ENCODE assay signal across 9 mouse cellular contexts in the genomic region with DNA sequence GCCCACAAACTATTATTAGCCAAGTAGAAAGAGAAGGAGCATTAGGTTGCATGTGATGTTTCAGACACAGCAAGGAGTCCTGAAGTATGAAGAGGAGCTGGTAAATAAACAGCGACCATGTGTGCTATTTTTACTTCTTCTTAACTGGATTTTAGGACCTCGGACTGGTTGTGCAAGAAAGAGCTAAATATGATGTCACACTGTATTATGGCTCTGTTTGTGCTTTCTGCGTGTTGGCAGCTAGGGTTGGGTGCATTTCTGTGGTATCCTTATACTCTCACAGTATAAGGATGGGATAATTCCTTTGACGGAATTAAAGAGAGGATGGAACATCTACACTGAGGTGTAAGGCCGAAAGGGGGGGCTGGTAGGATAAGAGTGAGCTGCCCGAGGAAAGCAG. TPM values are rescaled to one million over a fixed set of nuclear protein-coding genes. Genes with fewer than 3 reads are reported as not detected.
DNase-seq lines count a peak whose midpoint lies in the region; ATAC-seq and TF ChIP-seq lines count a peak whose summit lies in the region.
"Had no signal": no experiment of that assay in that cellular context is flagged by ENCODE, and none has a peak within 500 bp of the region (broad histone marks: within the 10 kb centered on the region; RNA-seq: fewer than 3 reads in every experiment).

No protein-coding gene starts in this region.

- TF ChIP-seq EP300 in heart, adult 2 months (IDR thresholded peaks at IDR 0.05; ENCODE audit: insufficient read depth, low read depth, low read length) = no peak

- H3K4me3 ChIP-seq in heart, adult 2 months = peak overlapping the region; percentile 4; the same call in 1 of the 2 replicates
- peak overlapping the region; percentile 97 for H3K4me3 ChIP-seq in E14TG2a.4 (replicated peaks; ENCODE audit: low read length)
- H3K4me3 ChIP-seq in hindbrain, embryonic 13.5 days = no peak overlapping the region
- H3K4me3 ChIP-seq in macrophage (ENCODE audit: inconsistent target) = peak overlapping the region; percentile 13; the same call in 1 of the 2 replicates

- WGBS in heart, adult 2 months = 52% methylated on average over 6 of the region's 6 CpGs
- WGBS in hindbrain, embryonic 13.5 days = 88% methylated on average over 6 of the region's 6 CpGs
- 45% methylated on average over 6 of the region's 6 CpGs for WGBS in macrophage (ENCODE audit: missing documents)

- no peak for TF ChIP-seq POLR2A in heart, adult 2 months (IDR thresholded peaks at IDR 0.05; ENCODE audit: insufficient read depth, low read depth, low read length)

- no peak overlapping the region for H3K9ac ChIP-seq in heart, adult 2 months (ENCODE audit: low read depth, low read length)
- H3K9ac ChIP-seq in hindbrain, embryonic 13.5 days = peak overlapping the region; percentile 53

- peak overlapping the region; percentile 74 for H3K4me2 ChIP-seq in hindbrain, embryonic 13.5 days

- no peak for ATAC-seq in hindbrain, embryonic 13.5 days (ENCODE audit: low FRiP score)
- no peak for ATAC-seq in erythroid progenitor cell, adult 5-6 weeks (replicated peaks; ENCODE audit: low FRiP score, poor library complexity, severe bottlenecking)

- 0 out of 2 replicates have a peak, but pooled peaks cover 2% of the 10 kb centered on the region for H3K79me2 ChIP-seq in heart, adult 2 months (replicated peaks; ENCODE audit: control insufficient read depth, insufficient read depth, low read length)
- peaks cover 56% of the 10 kb centered on the region for H3K79me2 ChIP-seq in macrophage (ENCODE audit: inconsistent target)

- H3K27ac ChIP-seq in heart, adult 2 months = no peak overlapping the region
- H3K27ac ChIP-seq in hindbrain, embryonic 13.5 days = no peak overlapping the region
- peak overlapping the region; percentile 38; the same call in 1 of the 2 replicates for H3K27ac ChIP-seq in macrophage

- H3K36me3 ChIP-seq in heart, adult 2 months (ENCODE audit: control insufficient read depth, insufficient read depth, low read length) = peaks cover 11% of the 10 kb centered on the region
- H3K36me3 ChIP-seq in E14TG2a.4 (ENCODE audit: insufficient read depth, low read length) (peaks cover 71% of the 10 kb centered on the region), macrophage (ENCODE audit: inconsistent target) (peaks cover 46% of the 10 kb centered on the region)
- H3K36me3 ChIP-seq in hindbrain, embryonic 13.5 days = peaks cover 61% of the 10 kb centered on the region

- H3K27me3 ChIP-seq in heart, adult 2 months (ENCODE audit: control insufficient read depth, insufficient read depth, low read length) = no peaks in the 10 kb centered on the region
- no peaks in the 10 kb centered on the region for H3K27me3 ChIP-seq in E14TG2a.4 (ENCODE audit: insufficient read depth, low read length)
- no peaks in the 10 kb centered on the region for H3K27me3 ChIP-seq in hindbrain, embryonic 13.5 days

- intact Hi-C loops in heart, adult 2 months (cut with DNase I) = no loop called here

- H3K4me1 ChIP-seq in heart, adult 2 months (ENCODE audit: control insufficient read depth, insufficient read depth, low read length) = peaks cover 6% of the 10 kb centered on the region
- peaks cover 49% of the 10 kb centered on the region for H3K4me1 ChIP-seq in E14TG2a.4 (replicated peaks; ENCODE audit: low read depth, low read length)
- peaks cover 41% of the 10 kb centered on the region for H3K4me1 ChIP-seq in hindbrain, embryonic 13.5 days (replicated peaks)

- TF ChIP-seq CTCF in heart, adult 2 months (IDR thresholded peaks at IDR 0.05) = no peak
- no peak for TF ChIP-seq CTCF in E14TG2a.4 (conservative IDR thresholded peaks at IDR 0.05; ENCODE audit: low read length)

- no peak for DNase-seq in heart, adult 2 months
- DNase-seq in heart, adult 9 months (ENCODE audit: low spot score in 2 of 2) = no peak
- DNase-seq in natural killer cell, adult 2 months (ENCODE audit: low spot score in 2 of 2) = no peak
- no peak for DNase-seq in left cerebral cortex, adult 9 months (ENCODE audit: low spot score in 2 of 2)
- DNase-seq: layer of hippocampus, postnatal 36 days had no signal

- no peaks in the 10 kb centered on the region for H3K9me3 ChIP-seq in E14TG2a.4 (ENCODE audit: low read length)
- no peaks in the 10 kb centered on the region for H3K9me3 ChIP-seq in hindbrain, embryonic 13.5 days

RNA-seq across cellular contexts. Expression of a gene that starts 3.6 kb away (rescaled TPM):
- total RNA-seq in heart, adult 2 months (2021) = 10 to 100 TPM; 29.0 to 32.1 TPM
- 13.1 and 15.6 TPM in 2 replicates for polyA plus RNA-seq in heart, adult 2 months (2012; rRNA removed)
- polyA plus RNA-seq in hindbrain, embryonic 13.5 days (2015; fragmentation: Nextera tagmentation; extraction: Ambion mirVana) = 133 and 137 TPM in 2 replicates
- 100 to 1,000 TPM in 24 of 26 experiments, 10 to 100 TPM in 2; 88.3 to 226 (median 144) TPM for total RNA-seq in macrophage (2018; cell fraction: chromatin; rRNA removed)
- total RNA-seq in macrophage (2018; cell fraction: cytosol; rRNA removed) = 10 to 100 TPM; 44.2 to 69.6 (median 59.4) TPM
- total RNA-seq in macrophage (2018; cell fraction: nucleus; rRNA removed) = 100 to 1,000 TPM in 7 of 26 experiments, 10 to 100 TPM in 19; 59.1 to 117 (median 82.6) TPM
- 63.1 to 68.2 TPM (median 63.7 TPM) in 3 replicates for polyA plus RNA-seq in macrophage (2018)
- total RNA-seq in erythroid progenitor cell, adult 5-6 weeks (2015; ENCODE audit: low replicate concordance) = 59.9 and 70.3 TPM in 2 replicates
- 84.2 and 125 TPM in 2 replicates for total RNA-seq in erythroid progenitor cell, adult 5-6 weeks (2017; ENCODE audit: low replicate concordance)

RNA-seq across cellular contexts. Expression of a gene that starts 8.4 kb away (rescaled TPM):
- 1 to 10 TPM; 8.5 to 9.4 TPM for total RNA-seq in heart, adult 2 months (2021)
- polyA plus RNA-seq in heart, adult 2 months (2012; rRNA removed) = 7.2 and 10.6 TPM in 2 replicates
- 29.4 and 31.1 TPM in 2 replicates for polyA plus RNA-seq in hindbrain, embryonic 13.5 days (2015; fragmentation: Nextera tagmentation; extraction: Ambion mirVana)
- total RNA-seq in macrophage (2018; cell fraction: chromatin; rRNA removed) = 10 to 100 TPM in 25 of 26 experiments, 1 to 10 TPM in 1; 8.5 to 41.5 (median 30.1) TPM
- 10 to 100 TPM in 17 of 26 experiments, 1 to 10 TPM in 9; 4.9 to 15.3 (median 11.1) TPM for total RNA-seq in macrophage (2018; cell fraction: cytosol; rRNA removed)
- total RNA-seq in macrophage (2018; cell fraction: nucleus; rRNA removed) = 10 to 100 TPM; 10.2 to 38.9 (median 21.4) TPM
- 11.5 to 14.4 TPM (median 13.4 TPM) in 3 replicates for polyA plus RNA-seq in macrophage (2018)
- 0.84 and 3.2 TPM in 2 replicates for total RNA-seq in erythroid progenitor cell, adult 5-6 weeks (2015; ENCODE audit: low replicate concordance)
- 3.7 and 4.4 TPM in 2 replicates for total RNA-seq in erythroid progenitor cell, adult 5-6 weeks (2017; ENCODE audit: low replicate concordance)

RNA-seq across cellular contexts. Expression of a gene that starts 15.9 kb away (rescaled TPM):
- 1 to 10 TPM; 7.0 to 9.7 TPM for total RNA-seq in heart, adult 2 months (2021)
- polyA plus RNA-seq in heart, adult 2 months (2012; rRNA removed) = 17.6 and 18.4 TPM in 2 replicates
- 9.4 and 11.3 TPM in 2 replicates for polyA plus RNA-seq in hindbrain, embryonic 13.5 days (2015; fragmentation: Nextera tagmentation; extraction: Ambion mirVana)
- total RNA-seq in macrophage (2018; cell fraction: chromatin; rRNA removed) = 100 to 1,000 TPM in 9 of 26 experiments, 10 to 100 TPM in 17; 50.6 to 172 (median 87.4) TPM
- 10 to 100 TPM; 10.0 to 28.9 (median 19.9) TPM for total RNA-seq in macrophage (2018; cell fraction: cytosol; rRNA removed)
- 10 to 100 TPM; 26.1 to 93.8 (median 46.9) TPM for total RNA-seq in macrophage (2018; cell fraction: nucleus; rRNA removed)
- polyA plus RNA-seq in macrophage (2018) = 17.0 to 32.0 TPM (median 23.3 TPM) in 3 replicates
- total RNA-seq in erythroid progenitor cell, adult 5-6 weeks (2015; ENCODE audit: low replicate concordance) = 6.5 and 9.6 TPM in 2 replicates
- total RNA-seq in erythroid progenitor cell, adult 5-6 weeks (2017; ENCODE audit: low replicate concordance) = 7.1 and 14.0 TPM in 2 replicates

RNA-seq across cellular contexts. Expression of a gene that starts 16.1 kb away (rescaled TPM):
- 10 to 100 TPM; 21.8 to 23.1 TPM for total RNA-seq in heart, adult 2 months (2021)
- 24.9 and 30.7 TPM in 2 replicates for polyA plus RNA-seq in heart, adult 2 months (2012; rRNA removed)
- polyA plus RNA-seq in hindbrain, embryonic 13.5 days (2015; fragmentation: Nextera tagmentation; extraction: Ambion mirVana) = 1.6 and 1.8 TPM in 2 replicates
- total RNA-seq in macrophage (2018; cell fraction: chromatin; rRNA removed) = 1 to 10 TPM in 13 of 26 experiments, under 1 TPM in 12, not detected in 1; 0.54 to 3.8 (median 1.0) TPM
- total RNA-seq in macrophage (2018; cell fraction: cytosol; rRNA removed) = 1 to 10 TPM; 1.0 to 2.9 (median 1.9) TPM
- total RNA-seq in macrophage (2018; cell fraction: nucleus; rRNA removed) = 1 to 10 TPM in 23 of 26 experiments, under 1 TPM in 3; 0.69 to 4.4 (median 2.1) TPM
- polyA plus RNA-seq in macrophage (2018) = 1.3 to 2.3 TPM (median 1.9 TPM) in 3 replicates
- total RNA-seq in erythroid progenitor cell, adult 5-6 weeks (2015; ENCODE audit: low replicate concordance) = not detected in 2 replicates
- total RNA-seq in erythroid progenitor cell, adult 5-6 weeks (2017; ENCODE audit: low replicate concordance) = not detected in 2 replicates

RNA-seq across cellular contexts. Expression of a gene that starts 21.6 kb away (rescaled TPM):
- 100 to 1,000 TPM; 224 to 260 TPM for total RNA-seq in heart, adult 2 months (2021)
- polyA plus RNA-seq in heart, adult 2 months (2012; rRNA removed) = 191 and 291 TPM in 2 replicates
- 344 and 348 TPM in 2 replicates for polyA plus RNA-seq in hindbrain, embryonic 13.5 days (2015; fragmentation: Nextera tagmentation; extraction: Ambion mirVana)
- 100 to 1,000 TPM in 21 of 26 experiments, 10 to 100 TPM in 5; 53.9 to 227 (median 126) TPM for total RNA-seq in macrophage (2018; cell fraction: chromatin; rRNA removed)
- total RNA-seq in macrophage (2018; cell fraction: cytosol; rRNA removed) = 100 to 1,000 TPM; 190 to 422 (median 272) TPM
- 100 to 1,000 TPM in 21 of 26 experiments, 10 to 100 TPM in 5; 78.8 to 331 (median 129) TPM for total RNA-seq in macrophage (2018; cell fraction: nucleus; rRNA removed)
- 224 to 506 TPM (median 366 TPM) in 3 replicates for polyA plus RNA-seq in macrophage (2018)
- 198 and 228 TPM in 2 replicates for total RNA-seq in erythroid progenitor cell, adult 5-6 weeks (2015; ENCODE audit: low replicate concordance)
- total RNA-seq in erythroid progenitor cell, adult 5-6 weeks (2017; ENCODE audit: low replicate concordance) = 92.0 and 153 TPM in 2 replicates
